Mouse (Mus musculus) embryonic facial prominence, embryonic 13.5 days (tissue): ENCODE data around the gene Cyb561d2. TPM values are rescaled to one million over a fixed set of nuclear protein-coding genes. Genes with fewer than 3 reads are reported as not detected.

Experiments used
- ATAC-seq: fragments of 200-750 bp; cut with Nextera tagmentation; 2 replicates; pipeline ENCODE4 v1.8.0; 2017; ENCODE audit warnings: low read depth; ENCODE audit not compliant: insufficient number of reproducible peaks, insufficient read depth, low FRiP score, low TSS enrichment
- H3K27ac ChIP-seq: fragments of 300-500 bp; sonication (generic); 2 replicates; pipeline ENCODE4 v1.5.1; 2015; ENCODE audit warnings: moderate library complexity, mild to moderate bottlenecking, inconsistent platforms
- H3K27me3 ChIP-seq: fragments of 300-500 bp; sonication (generic); 2 replicates; pipeline ENCODE4 v1.6.1; 2015; ENCODE audit warnings: mild to moderate bottlenecking, inconsistent platforms
- H3K36me3 ChIP-seq: fragments of 300-500 bp; sonication (generic); 2 replicates; pipeline ENCODE4 v1.6.1; 2015; ENCODE audit warnings: mild to moderate bottlenecking, inconsistent platforms
- H3K4me1 ChIP-seq: fragments of 300-500 bp; sonication (generic); 2 replicates; pipeline ENCODE4 v1.6.1; 2015; ENCODE audit warnings: inconsistent platforms
- H3K4me2 ChIP-seq: fragments of 300-500 bp; sonication (generic); 2 replicates; pipeline ENCODE4 v1.6.1; 2015; ENCODE audit warnings: moderate library complexity, mild to moderate bottlenecking, inconsistent platforms
- H3K4me3 ChIP-seq: fragments of 300-500 bp; sonication (generic); 2 replicates; pipeline ENCODE4 v1.5.1; 2015; ENCODE audit warnings: mild to moderate bottlenecking, inconsistent platforms
- H3K9ac ChIP-seq: fragments of 300-500 bp; sonication (generic); 2 replicates; pipeline ENCODE4 v1.6.1; 2015; ENCODE audit warnings: mild to moderate bottlenecking, inconsistent platforms
- H3K9me3 ChIP-seq: fragments of 300-500 bp; sonication (generic); 2 replicates; pipeline ENCODE4 v1.6.1; 2016; ENCODE audit warnings: inconsistent platforms
- WGBS: fragments of 180-500 bp; shearing (Covaris S2); methylation state at CpG from one replicate; pipeline ENCODE4 v1.1.7; 2015; ENCODE audit warnings: mixed read lengths; 5-methylcytosine and 5-hydroxymethylcytosine counted together
- polyA plus RNA-seq: library from polyadenylated mRNA; unstranded; fragments of >200 nt; fragmentation: Nextera tagmentation; extraction: Ambion mirVana; gene quantifications from 2 replicates; pipeline ENCODE4 v1.2.1, GENCODE M21; 2015

The Cyb561d2 gene
- polyA plus RNA-seq, 1 experiment from 2014 or later: 26.1 TPM

DNA sequence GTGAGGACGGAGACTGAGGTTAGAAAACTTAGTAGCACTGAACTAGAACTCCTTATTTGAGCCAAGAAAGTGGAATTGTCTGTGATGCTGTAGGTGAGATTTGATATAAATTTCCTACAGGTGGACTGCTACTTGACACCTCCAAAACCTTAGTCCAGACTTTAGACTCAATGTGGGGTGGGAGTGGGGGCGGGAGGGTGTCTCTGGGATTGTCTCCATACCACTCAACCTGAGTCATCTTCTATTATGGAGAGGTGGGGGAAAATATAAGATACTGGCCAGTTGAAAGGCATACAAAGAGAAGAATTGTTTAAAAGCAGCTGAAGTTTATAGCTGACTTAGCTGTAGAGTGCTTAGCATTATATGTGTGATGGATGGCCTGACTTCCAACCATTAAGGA lies 13.7 kb upstream of the Cyb561d2 start:
- H3K36me3 ChIP-seq: peaks cover 41% of the 10 kb centered on the region
- peak overlapping the region; percentile 95 for H3K27ac ChIP-seq
- WGBS: 36% methylated on average over 2 of the region's 2 CpGs
- peaks cover 52% of the 10 kb centered on the region for H3K4me1 ChIP-seq
- H3K9me3 ChIP-seq: no peaks in the 10 kb centered on the region
- peak overlapping the region; percentile 96 for H3K4me2 ChIP-seq
- peak overlapping the region; percentile 66 for H3K4me3 ChIP-seq
- peak overlapping the region; percentile 86 for H3K9ac ChIP-seq
- H3K27me3 ChIP-seq: 0 out of 2 replicates have a peak, but pooled peaks cover 1% of the 10 kb centered on the region
- no peak for ATAC-seq

DNA sequence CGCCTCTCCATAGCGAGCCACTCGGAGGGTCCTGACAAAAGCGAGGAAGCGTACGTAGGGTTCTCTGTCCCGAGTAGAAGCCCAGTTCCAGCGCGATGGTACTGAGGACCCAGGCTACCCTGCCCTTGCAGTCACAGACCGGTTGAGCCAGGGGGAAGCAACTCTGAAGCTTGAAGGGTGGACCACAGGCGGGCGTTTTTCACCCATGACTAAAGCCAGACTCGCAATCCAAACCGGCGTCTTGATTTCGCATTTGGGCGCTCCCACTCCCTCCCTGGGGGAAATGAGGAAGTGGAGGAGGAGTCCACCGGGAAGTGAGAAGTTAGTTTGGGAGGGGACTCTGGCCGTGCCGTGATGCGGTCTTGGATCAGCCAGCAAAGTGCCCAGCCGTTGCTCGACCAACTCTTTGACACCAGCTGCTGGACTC lies 13.1 kb upstream of the Cyb561d2 start:
- Histone ChIP-seq H3K36me3 (peaks cover 35% of the 10 kb centered on the region), H3K27ac (peak overlapping the region; percentile 95), H3K4me2 (peak overlapping the region; percentile 96), H3K27me3 (0 out of 2 replicates have a peak, but pooled peaks cover 7% of the 10 kb centered on the region), H3K4me1 (peaks cover 57% of the 10 kb centered on the region), H3K9me3 (no peaks in the 10 kb centered on the region), H3K9ac (peak overlapping the region; percentile 86), H3K4me3 (peak overlapping the region; percentile 66)
- WGBS: under 1% methylated on average over 23 of the region's 23 CpGs
- ATAC-seq: peak; percentile 16; the same call in 1 of the 2 replicates

- ATAC-seq: peak; percentile 85
- H3K27me3 ChIP-seq: 0 out of 2 replicates have a peak, but pooled peaks cover 7% of the 10 kb centered on the region
- peaks cover 57% of the 10 kb centered on the region for H3K4me1 ChIP-seq
- WGBS: 0% methylated on average over 53 of the region's 53 CpGs
- H3K4me3 ChIP-seq: peak overlapping the region; percentile 66
- H3K27ac ChIP-seq: peak overlapping the region; percentile 95
- H3K9ac ChIP-seq: peak overlapping the region; percentile 86
- H3K36me3 ChIP-seq: peaks cover 28% of the 10 kb centered on the region
- H3K9me3 ChIP-seq: no peaks in the 10 kb centered on the region
- peak overlapping the region; percentile 96 for H3K4me2 ChIP-seq
Measured at GRCm38 (mm10) chr9:107554319-107554825, 12.4 kb upstream of the Cyb561d2 start.

DNA sequence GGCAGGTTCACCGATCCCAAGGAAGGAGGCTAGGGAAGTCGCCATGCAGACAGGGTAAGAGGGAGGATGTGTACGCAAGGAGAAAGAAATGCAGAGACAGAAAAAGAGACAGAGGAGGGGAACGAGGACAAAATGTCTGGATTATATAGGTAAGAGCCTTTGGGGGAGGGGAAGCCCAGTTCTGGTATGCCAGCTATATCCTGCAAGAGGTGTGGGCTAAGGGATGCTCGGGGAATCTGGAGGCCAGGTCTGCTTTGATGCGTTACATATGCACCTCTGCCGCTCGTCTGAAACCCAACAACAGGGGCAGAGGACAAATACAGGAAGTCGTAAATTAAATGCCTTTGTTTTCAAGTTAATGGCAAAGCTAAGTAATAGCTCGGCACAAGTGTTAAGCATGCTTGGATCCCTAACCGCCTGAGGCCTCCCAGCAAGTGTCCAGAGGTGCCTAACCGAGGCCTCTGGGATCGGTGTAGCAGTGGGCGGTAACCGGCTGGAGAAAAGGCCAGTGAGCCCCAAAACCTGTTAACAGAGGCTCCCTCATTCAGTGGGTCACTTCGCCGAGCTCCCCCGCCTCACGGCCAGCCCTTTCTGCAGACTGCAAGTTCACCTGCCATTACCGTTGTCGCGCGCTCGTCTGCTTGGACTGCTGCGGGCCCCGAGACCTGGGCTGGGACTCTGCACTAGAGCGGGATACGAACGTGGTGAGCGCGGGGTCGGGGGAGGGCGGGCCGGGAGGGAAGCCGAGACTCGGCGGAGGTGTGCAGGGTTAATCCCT lies 11.7 kb upstream of the Cyb561d2 start:
- no peaks in the 10 kb centered on the region for H3K9me3 ChIP-seq
- WGBS: 5% methylated on average over 37 of the region's 37 CpGs
- peak; percentile 45 for ATAC-seq

GRCm38 (mm10) chr9:107552690-107553393 lies 10.8 kb upstream of the Cyb561d2 start:
- Histone ChIP-seq H3K4me1 (peaks cover 57% of the 10 kb centered on the region), H3K27me3 (0 out of 2 replicates have a peak, but pooled peaks cover 7% of the 10 kb centered on the region), H3K36me3 (peaks cover 13% of the 10 kb centered on the region), H3K9ac (peak overlapping the region; percentile 78), H3K4me3 (peak overlapping the region; percentile 66), H3K9me3 (no peaks in the 10 kb centered on the region), H3K27ac (no peak overlapping the region), H3K4me2 (peak overlapping the region; percentile 96)
- WGBS: 79% methylated on average over 5 of the region's 5 CpGs
- no peak for ATAC-seq

More for the DNA sequence above, 11.7 kb upstream of the Cyb561d2 start:
- Histone ChIP-seq H3K9ac (peak overlapping the region; percentile 78), H3K36me3 (peaks cover 22% of the 10 kb centered on the region), H3K4me2 (peak overlapping the region; percentile 96), H3K4me1 (peaks cover 57% of the 10 kb centered on the region), H3K4me3 (peak overlapping the region; percentile 66), H3K27ac (peak overlapping the region; percentile 95), H3K27me3 (0 out of 2 replicates have a peak, but pooled peaks cover 7% of the 10 kb centered on the region)

DNA sequence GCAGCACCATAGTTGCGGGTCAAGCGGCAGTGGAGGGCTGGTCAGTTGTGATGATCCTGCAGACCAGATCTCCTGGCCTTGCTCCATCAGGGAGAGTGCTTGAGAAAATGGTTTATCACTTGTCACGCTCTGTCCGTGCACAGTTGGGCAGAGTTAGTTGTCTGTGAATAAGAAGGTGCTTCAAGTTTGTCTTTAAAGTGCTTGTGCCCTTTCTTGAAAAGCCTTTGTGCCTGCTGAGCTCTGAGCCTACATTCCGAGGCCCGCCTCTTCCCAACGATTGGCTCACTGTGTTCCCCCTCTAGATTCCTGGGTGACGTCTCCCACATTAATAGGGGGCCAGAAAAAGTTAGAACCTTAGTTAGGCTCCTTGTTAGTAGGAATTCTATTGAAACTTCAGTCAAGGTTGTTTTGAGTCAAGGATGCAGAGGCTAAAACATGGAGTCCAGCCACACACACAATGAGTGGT lies 9.9 kb upstream of the Cyb561d2 start:
- Histone ChIP-seq H3K36me3 (peaks cover 4% of the 10 kb centered on the region), H3K27me3 (0 out of 2 replicates have a peak, but pooled peaks cover 7% of the 10 kb centered on the region), H3K4me1 (peaks cover 62% of the 10 kb centered on the region), H3K4me3 (peak overlapping the region; percentile 56), H3K9ac (peak overlapping the region; percentile 84), H3K4me2 (peak overlapping the region; percentile 96), H3K9me3 (no peaks in the 10 kb centered on the region), H3K27ac (peak overlapping the region; percentile 73)
- WGBS: 8% methylated on average over 8 of the region's 8 CpGs
- ATAC-seq: no peak

GRCm38 (mm10) chr9:107551117-107551889 lies 9.3 kb upstream of the Cyb561d2 start, which contains the start of gene Rassf1:
Gene Rassf1, plus strand, starts transcription at chr9:107551555.
- no peaks in the 10 kb centered on the region for H3K36me3 ChIP-seq
- H3K4me3 ChIP-seq: peak within 1 kb of the TSS; percentile 56
- 0 out of 2 replicates have a peak, but pooled peaks cover 7% of the 10 kb centered on the region for H3K27me3 ChIP-seq
- ATAC-seq: no peak
- H3K9me3 ChIP-seq: no peaks in the 10 kb centered on the region
- peaks cover 62% of the 10 kb centered on the region for H3K4me1 ChIP-seq
- H3K4me2 ChIP-seq: peak within 1 kb of the TSS; percentile 96
- peak within 1 kb of the TSS; percentile 73 for H3K27ac ChIP-seq
- WGBS: under 1% methylated on average over 63 of the region's 63 CpGs
- peak within 1 kb of the TSS; percentile 84 for H3K9ac ChIP-seq

- ATAC-seq: no peak
- Histone ChIP-seq H3K27me3 (0 out of 2 replicates have a peak, but pooled peaks cover 7% of the 10 kb centered on the region), H3K9ac (peak overlapping the region; percentile 84), H3K4me3 (peak overlapping the region; percentile 56), H3K27ac (peak overlapping the region; percentile 73; the same call in 1 of the 2 replicates), H3K4me2 (peak overlapping the region; percentile 96), H3K36me3 (no peaks in the 10 kb centered on the region), H3K4me1 (peaks cover 62% of the 10 kb centered on the region), H3K9me3 (no peaks in the 10 kb centered on the region)
- WGBS: 28% methylated on average over 23 of the region's 23 CpGs
Measured at GRCm38 (mm10) chr9:107550491-107551116, 8.6 kb upstream of the Cyb561d2 start.

GRCm38 (mm10) chr9:107549297-107550074 lies 7.5 kb upstream of the Cyb561d2 start:
- no peak overlapping the region for H3K4me2 ChIP-seq
- H3K9me3 ChIP-seq: no peaks in the 10 kb centered on the region
- 0 out of 2 replicates have a peak, but pooled peaks cover 7% of the 10 kb centered on the region for H3K27me3 ChIP-seq
- peaks cover 10% of the 10 kb centered on the region for H3K36me3 ChIP-seq
- no peak overlapping the region for H3K27ac ChIP-seq
- peaks cover 63% of the 10 kb centered on the region for H3K4me1 ChIP-seq
- no peak overlapping the region for H3K4me3 ChIP-seq
- no peak for ATAC-seq
- WGBS: 74% methylated on average over 20 of the region's 20 CpGs
- H3K9ac ChIP-seq: no peak overlapping the region

- WGBS: 86% methylated on average over 10 of the region's 10 CpGs
Measured at GRCm38 (mm10) chr9:107548820-107549219, 6.8 kb upstream of the Cyb561d2 start.

More at GRCm38 (mm10) chr9:107548820-107549219, 6.8 kb upstream of the Cyb561d2 start:
- Histone ChIP-seq H3K9ac (no peak overlapping the region), H3K9me3 (no peaks in the 10 kb centered on the region), H3K27me3 (0 out of 2 replicates have a peak, but pooled peaks cover 7% of the 10 kb centered on the region), H3K4me3 (no peak overlapping the region), H3K36me3 (peaks cover 17% of the 10 kb centered on the region), H3K27ac (no peak overlapping the region), H3K4me1 (peaks cover 62% of the 10 kb centered on the region), H3K4me2 (no peak overlapping the region)
- no peak for ATAC-seq
